Mouse (Mus musculus): ENCODE data around the gene Stat5b. TPM values are rescaled to one million over a fixed set of nuclear protein-coding genes. Genes with fewer than 3 reads are reported as not detected.
A peak's percentile ranks its signal among the peaks of the same experiment; 100 is the strongest.

Gene Stat5b
- polyA plus RNA-seq, 1 experiment from 2014 or later: 22.5 TPM

DNA sequence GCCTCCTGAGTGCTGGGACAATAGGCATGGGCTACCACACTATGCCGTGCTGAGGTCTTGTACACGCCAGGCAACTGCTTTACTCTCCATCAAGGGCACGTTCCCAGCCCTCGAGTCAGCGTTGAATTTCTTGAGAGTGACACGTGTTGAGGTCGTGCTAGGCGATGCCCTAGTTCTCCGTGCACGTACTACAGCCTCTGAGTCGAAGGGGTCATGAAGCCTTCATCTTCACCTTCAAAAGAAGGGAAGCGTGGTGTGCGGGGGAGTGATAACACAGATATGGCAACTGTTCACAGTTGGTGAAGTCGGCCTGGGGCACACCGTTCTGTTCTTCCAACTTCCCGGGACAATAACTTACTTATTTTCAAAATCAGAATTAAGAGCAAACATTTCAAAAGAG, 30.9 kb downstream of the Stat5b start:
- Histone ChIP-seq H3K4me3 (ENCODE audit: low read length) (no peak overlapping the region), H3K9ac (replicated peaks; ENCODE audit: low read length) (no peak overlapping the region), H3K4me2 (replicated peaks; ENCODE audit: low read depth, low read length) (no peak overlapping the region), H3K4me1 (ENCODE audit: insufficient read depth, low read length) (peaks cover 8% of the 10 kb centered on the region), H3K27me3 (ENCODE audit: insufficient read depth, low read length) (no peaks in the 10 kb centered on the region), H3K36me3 (ENCODE audit: insufficient read depth, low read length) (no peaks in the 10 kb centered on the region), H3K9me3 (ENCODE audit: low read length) (no peaks in the 10 kb centered on the region), H3K27ac (ENCODE audit: low read length) (no peak overlapping the region)
- 83% methylated on average over 16 of the region's 16 CpGs for WGBS
- no peak for ATAC-seq (ENCODE audit: low FRiP score, low TSS enrichment)

GRCm38 (mm10) chr11:100819048-100819447, 31.5 kb downstream of the Stat5b start:
- no peak overlapping the region for H3K4me3 ChIP-seq (ENCODE audit: low read length)
- H3K4me1 ChIP-seq (ENCODE audit: insufficient read depth, low read length): peaks cover 12% of the 10 kb centered on the region
- H3K9me3 ChIP-seq (ENCODE audit: low read length): no peaks in the 10 kb centered on the region
- H3K27me3 ChIP-seq (ENCODE audit: insufficient read depth, low read length): no peaks in the 10 kb centered on the region
- H3K4me2 ChIP-seq (replicated peaks; ENCODE audit: low read depth, low read length): no peak overlapping the region
- no peak overlapping the region for H3K27ac ChIP-seq (ENCODE audit: low read length)
- 66% methylated on average over 8 of the region's 8 CpGs for WGBS
- no peak for ATAC-seq (ENCODE audit: low FRiP score, low TSS enrichment)
- H3K9ac ChIP-seq (replicated peaks; ENCODE audit: low read length): no peak overlapping the region
- no peaks in the 10 kb centered on the region for H3K36me3 ChIP-seq (ENCODE audit: insufficient read depth, low read length)

DNA sequence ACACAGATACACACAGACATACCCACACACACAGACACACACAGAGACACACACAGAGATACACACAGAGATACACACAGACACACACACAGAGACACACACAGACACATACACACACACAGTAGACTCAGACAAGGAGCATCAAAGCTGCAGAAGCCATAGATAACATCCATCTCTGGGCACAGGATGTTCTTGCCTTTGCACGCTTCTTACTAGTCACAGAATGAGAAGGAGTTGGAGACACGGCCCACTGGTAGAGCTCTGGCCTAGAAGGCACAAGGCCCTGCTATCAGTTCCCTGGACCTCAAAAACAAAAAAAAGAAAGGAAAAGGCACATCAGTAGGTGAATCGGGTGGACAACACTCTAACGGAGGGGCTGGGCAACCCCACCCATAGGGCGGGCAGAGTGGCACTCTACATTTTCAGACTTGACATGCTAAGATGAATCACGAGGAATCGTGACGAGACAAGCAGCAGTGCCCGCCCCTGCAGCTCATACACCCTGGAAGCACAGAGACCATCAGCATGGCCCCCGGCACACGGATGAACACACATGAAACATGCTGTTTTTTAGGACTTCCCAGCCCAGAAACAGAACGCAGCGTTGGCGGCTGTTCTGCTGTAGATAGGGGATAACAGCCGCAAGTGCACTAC, 32.0 kb downstream of the Stat5b start:
- no peak for ATAC-seq (ENCODE audit: low FRiP score, low TSS enrichment)
- peaks cover 12% of the 10 kb centered on the region for H3K4me1 ChIP-seq (ENCODE audit: insufficient read depth, low read length)
- H3K4me3 ChIP-seq (ENCODE audit: low read length): no peak overlapping the region
- WGBS: 90% methylated on average over 15 of the region's 15 CpGs
- H3K9ac ChIP-seq (replicated peaks; ENCODE audit: low read length): no peak overlapping the region
- no peak overlapping the region for H3K27ac ChIP-seq (ENCODE audit: low read length)
- no peaks in the 10 kb centered on the region for H3K27me3 ChIP-seq (ENCODE audit: insufficient read depth, low read length)
- no peak overlapping the region for H3K4me2 ChIP-seq (replicated peaks; ENCODE audit: low read depth, low read length)
- no peaks in the 10 kb centered on the region for H3K36me3 ChIP-seq (ENCODE audit: insufficient read depth, low read length)
- no peaks in the 10 kb centered on the region for H3K9me3 ChIP-seq (ENCODE audit: low read length)

DNA sequence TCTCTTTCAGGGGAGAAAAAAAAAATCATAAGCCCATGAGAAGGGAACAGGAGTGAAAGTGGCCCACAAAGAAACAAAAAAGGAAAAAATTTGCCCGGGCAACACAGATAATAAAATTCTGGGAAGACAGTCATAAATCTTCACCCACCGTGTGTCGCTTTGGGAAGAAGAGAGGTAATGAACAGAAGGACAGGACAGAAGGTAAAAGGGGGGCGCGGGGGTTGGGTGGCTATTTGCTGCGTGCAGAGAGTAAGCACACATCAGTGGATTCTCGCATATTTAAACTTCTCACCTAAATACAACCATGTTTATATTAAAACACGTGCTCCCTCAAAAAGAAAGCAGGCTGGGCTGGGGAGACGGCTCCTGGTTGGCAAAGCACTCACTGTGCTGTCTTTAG, 33.2 kb downstream of the Stat5b start:
- no peak for ATAC-seq (ENCODE audit: low FRiP score, low TSS enrichment)
- Histone ChIP-seq H3K4me1 (ENCODE audit: insufficient read depth, low read length) (peaks cover 12% of the 10 kb centered on the region), H3K4me3 (ENCODE audit: low read length) (no peak overlapping the region), H3K27me3 (ENCODE audit: insufficient read depth, low read length) (no peaks in the 10 kb centered on the region), H3K36me3 (ENCODE audit: insufficient read depth, low read length) (no peaks in the 10 kb centered on the region), H3K4me2 (replicated peaks; ENCODE audit: low read depth, low read length) (no peak overlapping the region), H3K9ac (replicated peaks; ENCODE audit: low read length) (no peak overlapping the region), H3K27ac (ENCODE audit: low read length) (no peak overlapping the region), H3K9me3 (ENCODE audit: low read length) (0 out of 2 replicates have a peak, but pooled peaks cover under 1% of the 10 kb centered on the region)
- 38% methylated on average over 9 of the region's 9 CpGs for WGBS

- H3K36me3 ChIP-seq (ENCODE audit: insufficient read depth, low read length): no peaks in the 10 kb centered on the region
- ATAC-seq (ENCODE audit: low FRiP score, low TSS enrichment): no peak
- H3K9ac ChIP-seq (replicated peaks; ENCODE audit: low read length): no peak overlapping the region
- H3K4me1 ChIP-seq (ENCODE audit: insufficient read depth, low read length): peaks cover 12% of the 10 kb centered on the region
- no peaks in the 10 kb centered on the region for H3K27me3 ChIP-seq (ENCODE audit: insufficient read depth, low read length)
- no peak overlapping the region for H3K27ac ChIP-seq (ENCODE audit: low read length)
- 67% methylated on average over 4 of the region's 4 CpGs for WGBS
- H3K4me3 ChIP-seq (ENCODE audit: low read length): no peak overlapping the region
- H3K4me2 ChIP-seq (replicated peaks; ENCODE audit: low read depth, low read length): no peak overlapping the region
- H3K9me3 ChIP-seq (ENCODE audit: low read length): 0 out of 2 replicates have a peak, but pooled peaks cover 3% of the 10 kb centered on the region
Measured at GRCm38 (mm10) chr11:100816801-100817200, 33.7 kb downstream of the Stat5b start.

- H3K36me3 ChIP-seq (ENCODE audit: insufficient read depth, low read length): no peaks in the 10 kb centered on the region
- H3K4me1 ChIP-seq (ENCODE audit: insufficient read depth, low read length): peaks cover 12% of the 10 kb centered on the region
- no peak overlapping the region for H3K4me2 ChIP-seq (replicated peaks; ENCODE audit: low read depth, low read length)
- no peak for ATAC-seq (ENCODE audit: low FRiP score, low TSS enrichment)
- H3K27ac ChIP-seq (ENCODE audit: low read length): no peak overlapping the region
- 0 out of 2 replicates have a peak, but pooled peaks cover 3% of the 10 kb centered on the region for H3K9me3 ChIP-seq (ENCODE audit: low read length)
- H3K27me3 ChIP-seq (ENCODE audit: insufficient read depth, low read length): no peaks in the 10 kb centered on the region
- 54% methylated on average over 3 of the region's 3 CpGs for WGBS
- H3K9ac ChIP-seq (replicated peaks; ENCODE audit: low read length): no peak overlapping the region
- H3K4me3 ChIP-seq (ENCODE audit: low read length): no peak overlapping the region
Measured at GRCm38 (mm10) chr11:100816342-100816741, 34.2 kb downstream of the Stat5b start.

GRCm38 (mm10) chr11:100814498-100814897, 36.0 kb downstream of the Stat5b start:
- ATAC-seq (ENCODE audit: low FRiP score, low TSS enrichment): peak; percentile 73
- 18% methylated on average over 13 of the region's 13 CpGs for WGBS
- Histone ChIP-seq H3K4me1 (ENCODE audit: insufficient read depth, low read length) (peaks cover 21% of the 10 kb centered on the region), H3K9me3 (ENCODE audit: low read length) (0 out of 2 replicates have a peak, but pooled peaks cover 3% of the 10 kb centered on the region), H3K4me3 (ENCODE audit: low read length) (peak overlapping the region; percentile 20), H3K27me3 (ENCODE audit: insufficient read depth, low read length) (no peaks in the 10 kb centered on the region), H3K4me2 (replicated peaks; ENCODE audit: low read depth, low read length) (peak overlapping the region; percentile 45), H3K9ac (replicated peaks; ENCODE audit: low read length) (no peak overlapping the region), H3K36me3 (ENCODE audit: insufficient read depth, low read length) (no peaks in the 10 kb centered on the region), H3K27ac (ENCODE audit: low read length) (0 out of 2 replicates have a peak overlapping the region, but pooled peaks have one; percentile 29)

- Histone ChIP-seq H3K9ac (replicated peaks; ENCODE audit: low read length) (no peak overlapping the region), H3K4me1 (ENCODE audit: insufficient read depth, low read length) (peaks cover 17% of the 10 kb centered on the region), H3K36me3 (ENCODE audit: insufficient read depth, low read length) (no peaks in the 10 kb centered on the region; the same call in 1 of the 2 replicates), H3K27ac (ENCODE audit: low read length) (peak overlapping the region; percentile 39; the same call in 1 of the 2 replicates), H3K9me3 (ENCODE audit: low read length) (0 out of 2 replicates have a peak, but pooled peaks cover 3% of the 10 kb centered on the region), H3K27me3 (ENCODE audit: insufficient read depth, low read length) (no peaks in the 10 kb centered on the region), H3K4me3 (ENCODE audit: low read length) (no peak overlapping the region), H3K4me2 (replicated peaks; ENCODE audit: low read depth, low read length) (no peak overlapping the region)
- WGBS: 78% methylated on average over 2 of the region's 2 CpGs
- ATAC-seq (ENCODE audit: low FRiP score, low TSS enrichment): no peak
Measured at GRCm38 (mm10) chr11:100811132-100811531, 39.4 kb downstream of the Stat5b start.

- WGBS: 33% methylated on average over 9 of the region's 9 CpGs
- Histone ChIP-seq H3K4me1 (ENCODE audit: insufficient read depth, low read length) (peaks cover 17% of the 10 kb centered on the region), H3K27me3 (ENCODE audit: insufficient read depth, low read length) (no peaks in the 10 kb centered on the region), H3K9ac (replicated peaks; ENCODE audit: low read length) (no peak overlapping the region), H3K36me3 (ENCODE audit: insufficient read depth, low read length) (no peaks in the 10 kb centered on the region; the same call in 1 of the 2 replicates), H3K4me2 (replicated peaks; ENCODE audit: low read depth, low read length) (peak overlapping the region; percentile 16; the same call in 1 of the 2 replicates), H3K27ac (ENCODE audit: low read length) (peak overlapping the region; percentile 39), H3K4me3 (ENCODE audit: low read length) (no peak overlapping the region), H3K9me3 (ENCODE audit: low read length) (0 out of 2 replicates have a peak, but pooled peaks cover 3% of the 10 kb centered on the region)
- peak; percentile 89 for ATAC-seq (ENCODE audit: low FRiP score, low TSS enrichment)
Measured at GRCm38 (mm10) chr11:100810516-100810915, 40.0 kb downstream of the Stat5b start.
